Mouse (Mus musculus): ENCODE data around the gene Vps26b. TPM values are rescaled to one million over a fixed set of nuclear protein-coding genes. Genes with fewer than 3 reads are reported as not detected.
A peak's percentile ranks its signal among the peaks of the same experiment; 100 is the strongest.

Gene Vps26b
- total RNA-seq (2017): 29.7 to 54.2 TPM (median 35.5 TPM) in 3 replicates

- ATAC-seq (replicated peaks; ENCODE audit: insufficient number of reproducible peaks, low FRiP score, low TSS enrichment, poor library complexity, severe bottlenecking): peak; percentile 91
These were observed at the start of gene Vps26b, which contains the start of gene Ncapd3 for GRCm38 (mm10) chr9:27029828-27030762. Gene Vps26b (minus strand): TSS chr9:27030065. Gene Ncapd3 (plus strand): TSS chr9:27030175.

DNA sequence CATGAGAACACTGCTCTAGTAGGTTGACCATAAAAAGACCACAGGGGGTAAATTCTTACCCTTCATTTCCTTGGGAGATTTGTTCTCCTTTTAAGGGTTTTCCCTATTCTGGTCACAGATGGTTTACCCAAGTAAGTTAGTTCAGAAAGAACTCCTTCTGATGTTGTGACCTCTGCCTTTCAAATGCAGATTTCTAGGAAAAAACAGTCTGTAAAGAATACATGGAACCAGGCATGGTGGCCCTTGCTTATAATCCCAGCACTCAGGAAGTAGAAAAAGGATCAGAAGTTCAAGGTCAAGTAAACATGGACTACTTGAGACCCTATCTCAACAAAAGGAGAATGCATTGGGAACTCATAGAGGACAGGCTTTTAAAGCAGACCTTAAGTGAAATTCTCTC, 45.9 kb upstream of the Vps26b start:
- no peak for ATAC-seq (replicated peaks; ENCODE audit: insufficient number of reproducible peaks, low FRiP score, low TSS enrichment, poor library complexity, severe bottlenecking)

DNA sequence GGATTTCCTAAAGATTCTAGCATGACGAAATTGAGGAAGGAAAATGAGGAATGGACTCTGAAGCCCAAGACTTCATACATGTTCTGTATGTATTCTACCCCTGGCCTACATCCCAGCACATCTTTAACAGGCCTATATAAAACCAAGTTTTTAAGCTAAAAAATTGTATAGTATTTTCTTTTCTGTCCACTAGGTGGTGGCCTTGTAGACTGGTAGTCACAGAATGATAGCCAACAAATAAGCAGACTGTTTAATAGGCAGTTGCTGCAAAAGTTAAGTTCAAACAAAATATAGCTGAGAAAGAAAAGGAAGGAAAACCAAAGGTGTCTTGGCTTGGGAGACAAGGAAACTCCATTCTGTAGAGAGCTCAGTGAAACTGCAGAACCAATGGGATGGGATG, 44.8 kb upstream of the Vps26b start:
- no peak for ATAC-seq (replicated peaks; ENCODE audit: insufficient number of reproducible peaks, low FRiP score, low TSS enrichment, poor library complexity, severe bottlenecking)

DNA sequence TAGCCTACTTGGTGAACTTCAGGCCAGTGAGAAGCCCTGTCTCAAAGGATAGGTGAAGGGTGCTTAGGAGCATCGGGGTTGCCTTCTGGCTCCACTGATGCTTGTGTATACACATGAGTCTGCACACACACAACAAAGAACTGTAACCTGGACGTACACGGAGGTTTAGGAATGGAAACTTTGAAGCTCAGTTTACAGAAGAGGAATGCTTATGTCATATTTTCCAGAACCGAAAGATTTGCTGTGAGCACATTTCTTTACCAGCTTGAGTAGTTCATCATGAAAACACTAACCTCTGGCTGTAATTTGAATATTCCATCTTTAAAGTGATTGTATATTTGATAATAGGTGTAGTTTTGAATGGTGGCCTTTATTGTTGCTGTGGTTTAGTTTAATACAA, 41.0 kb upstream of the Vps26b start:
- ATAC-seq (replicated peaks; ENCODE audit: insufficient number of reproducible peaks, low FRiP score, low TSS enrichment, poor library complexity, severe bottlenecking): no peak

DNA sequence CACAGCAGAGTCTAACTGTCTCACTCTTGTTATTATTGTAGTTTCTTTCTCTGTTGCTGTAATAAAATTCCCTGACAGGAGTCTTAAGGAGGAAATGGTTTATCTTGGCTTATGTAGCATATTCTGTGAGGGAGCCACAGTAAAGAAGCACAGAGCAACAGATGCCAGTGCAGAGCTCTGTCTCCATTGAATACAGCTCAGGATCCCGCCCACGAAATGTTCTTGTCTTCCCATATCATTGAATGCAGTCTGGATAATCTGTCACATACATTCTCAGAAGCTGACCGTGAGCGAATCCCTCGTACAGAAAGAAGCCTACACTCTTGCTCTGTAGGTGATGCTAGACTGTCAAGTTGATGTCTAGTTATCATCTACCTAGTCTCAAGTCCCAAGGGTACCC, 28.5 kb upstream of the Vps26b start:
- no peak for ATAC-seq (replicated peaks; ENCODE audit: insufficient number of reproducible peaks, low FRiP score, low TSS enrichment, poor library complexity, severe bottlenecking)

- ATAC-seq (replicated peaks; ENCODE audit: insufficient number of reproducible peaks, low FRiP score, low TSS enrichment, poor library complexity, severe bottlenecking): no peak
These were observed 19.6 kb upstream of the Vps26b start for GRCm38 (mm10) chr9:27049492-27049891.

DNA sequence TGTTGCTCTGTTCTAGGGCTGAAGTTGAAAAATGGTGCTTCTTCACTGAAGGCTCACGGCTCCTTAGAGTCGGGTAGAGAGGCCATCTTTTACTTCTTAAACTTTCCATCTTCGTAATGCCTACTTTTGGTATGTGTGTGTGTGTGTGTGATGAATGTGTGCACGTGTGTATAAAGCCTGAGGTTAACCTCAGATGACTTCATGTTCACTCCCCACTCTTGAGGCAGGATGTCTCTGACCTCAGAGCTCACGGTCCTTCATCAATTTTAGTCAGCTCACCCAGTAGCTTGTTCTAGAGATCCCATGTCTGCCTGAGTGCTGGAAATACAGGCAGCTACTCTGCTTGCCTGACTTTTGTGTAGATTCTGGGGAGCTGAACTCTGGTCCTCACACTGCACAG, 14.0 kb upstream of the Vps26b start:
- no peak for ATAC-seq (replicated peaks; ENCODE audit: insufficient number of reproducible peaks, low FRiP score, low TSS enrichment, poor library complexity, severe bottlenecking)

GRCm38 (mm10) chr9:27030763-27031100, 867 bp upstream of the Vps26b start:
- no peak for ATAC-seq (replicated peaks; ENCODE audit: insufficient number of reproducible peaks, low FRiP score, low TSS enrichment, poor library complexity, severe bottlenecking)

DNA sequence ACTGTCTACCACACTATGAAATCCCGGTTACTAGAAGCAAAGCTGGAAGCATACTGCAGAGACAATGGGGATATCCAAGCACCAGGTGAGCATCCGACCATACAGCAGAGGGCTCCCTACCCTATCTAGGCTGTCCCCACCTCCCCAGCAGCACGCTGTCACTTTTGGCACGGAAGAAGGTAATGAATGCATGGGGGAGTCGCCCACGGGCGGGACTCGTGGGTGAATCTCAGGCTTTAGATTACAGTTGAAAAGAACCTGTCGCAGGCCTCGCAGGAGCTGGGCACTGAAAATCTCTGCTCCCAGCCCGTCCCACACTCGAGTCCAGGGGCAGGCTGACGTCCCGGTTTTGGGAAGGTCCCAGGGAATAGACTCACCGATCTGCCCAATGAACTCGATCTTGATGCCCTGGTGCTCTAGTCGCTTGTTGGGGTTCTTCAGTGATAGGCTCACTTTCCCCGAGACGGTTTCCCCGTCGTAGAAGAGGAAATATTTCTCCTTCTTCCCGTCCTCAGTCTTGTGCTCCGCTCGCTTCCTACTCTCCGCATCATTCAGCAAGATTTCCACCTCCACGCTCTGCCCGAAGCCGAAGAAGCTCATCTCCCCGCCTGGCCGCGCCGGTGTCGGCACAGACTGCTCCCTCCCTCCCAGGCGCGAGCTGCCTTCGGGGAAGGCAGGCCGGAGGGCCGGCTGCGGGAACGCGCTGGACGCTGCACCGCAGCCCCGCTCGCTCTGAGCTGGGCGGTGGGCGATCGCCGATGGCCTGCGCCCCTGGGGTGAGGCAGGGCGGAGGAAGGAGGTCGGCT, 640 bp downstream of the Vps26b start:
- no peak for ATAC-seq (replicated peaks; ENCODE audit: insufficient number of reproducible peaks, low FRiP score, low TSS enrichment, poor library complexity, severe bottlenecking)

- ATAC-seq (replicated peaks; ENCODE audit: insufficient number of reproducible peaks, low FRiP score, low TSS enrichment, poor library complexity, severe bottlenecking): 0 out of 2 replicates have a peak, but pooled peaks have one; percentile 32
These were observed 3.2 kb downstream of the Vps26b start for GRCm38 (mm10) chr9:27026708-27027107.

DNA sequence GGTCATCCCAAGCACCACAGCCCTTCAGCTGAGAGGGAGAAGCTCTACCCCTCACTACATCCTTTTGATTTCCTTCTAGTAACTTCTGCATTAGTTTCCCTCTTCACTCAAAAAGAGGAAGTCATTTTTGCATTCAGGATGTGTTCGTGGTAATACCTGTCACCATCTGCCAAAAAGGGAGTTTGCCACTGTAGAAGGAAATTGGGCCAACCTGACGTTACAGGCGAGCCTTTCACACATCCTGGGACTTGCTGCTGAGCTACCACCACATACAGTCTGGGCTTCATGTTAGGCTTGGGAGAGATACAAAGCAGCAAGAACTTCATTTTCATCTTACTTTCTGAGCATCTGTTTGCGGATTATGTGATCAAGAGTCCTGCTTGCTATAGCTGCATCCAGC, 6.2 kb downstream of the Vps26b start:
- ATAC-seq (replicated peaks; ENCODE audit: insufficient number of reproducible peaks, low FRiP score, low TSS enrichment, poor library complexity, severe bottlenecking): 0 out of 2 replicates have a peak, but pooled peaks have one; percentile 34

- no peak for ATAC-seq (replicated peaks; ENCODE audit: insufficient number of reproducible peaks, low FRiP score, low TSS enrichment, poor library complexity, severe bottlenecking)
These were observed 10.9 kb downstream of the Vps26b start for GRCm38 (mm10) chr9:27018961-27019360.

- no peak for ATAC-seq (replicated peaks; ENCODE audit: insufficient number of reproducible peaks, low FRiP score, low TSS enrichment, poor library complexity, severe bottlenecking)
These were observed 18.3 kb downstream of the Vps26b start for GRCm38 (mm10) chr9:27011572-27011971.

DNA sequence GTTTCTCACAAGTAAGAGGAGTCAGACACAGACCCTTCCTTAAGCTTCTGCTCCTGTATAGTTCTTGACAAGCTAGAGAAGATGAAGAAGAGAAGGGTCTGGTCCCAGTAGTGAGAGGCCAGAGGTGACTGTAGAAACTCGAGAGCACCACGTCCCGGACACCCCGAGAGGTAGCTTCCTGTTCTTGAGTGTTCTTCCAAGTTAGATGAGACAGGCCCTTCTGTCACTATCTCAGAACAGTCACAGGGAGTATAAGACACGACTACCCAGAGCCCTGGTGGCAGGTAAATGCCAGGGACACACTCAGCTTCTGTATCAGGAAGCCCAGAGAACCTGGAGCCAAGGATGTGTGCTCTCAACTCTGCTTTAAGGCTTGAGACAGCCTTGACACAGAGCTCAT, 20.6 kb downstream of the Vps26b start:
- no peak for ATAC-seq (replicated peaks; ENCODE audit: insufficient number of reproducible peaks, low FRiP score, low TSS enrichment, poor library complexity, severe bottlenecking)

DNA sequence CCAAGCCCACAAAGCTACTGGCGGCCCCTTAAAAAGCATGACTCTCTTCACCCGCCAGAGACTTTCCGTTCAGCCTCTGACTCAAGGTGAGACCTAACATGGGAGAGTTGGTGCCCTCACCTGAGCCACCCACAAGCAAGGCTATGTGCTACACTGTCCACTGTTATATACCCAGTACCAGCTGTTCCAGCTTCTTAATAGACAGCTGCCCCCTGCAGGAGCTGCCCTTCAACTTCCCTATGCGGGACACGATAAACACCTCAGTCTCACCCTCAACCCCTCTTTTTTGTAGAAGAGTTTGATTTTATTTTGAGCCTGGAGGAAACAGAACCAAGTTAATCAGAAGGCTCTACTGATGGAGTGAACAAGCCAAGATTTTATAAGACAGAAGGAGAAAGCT, 23.0 kb downstream of the Vps26b start:
- no peak for ATAC-seq (replicated peaks; ENCODE audit: insufficient number of reproducible peaks, low FRiP score, low TSS enrichment, poor library complexity, severe bottlenecking)

DNA sequence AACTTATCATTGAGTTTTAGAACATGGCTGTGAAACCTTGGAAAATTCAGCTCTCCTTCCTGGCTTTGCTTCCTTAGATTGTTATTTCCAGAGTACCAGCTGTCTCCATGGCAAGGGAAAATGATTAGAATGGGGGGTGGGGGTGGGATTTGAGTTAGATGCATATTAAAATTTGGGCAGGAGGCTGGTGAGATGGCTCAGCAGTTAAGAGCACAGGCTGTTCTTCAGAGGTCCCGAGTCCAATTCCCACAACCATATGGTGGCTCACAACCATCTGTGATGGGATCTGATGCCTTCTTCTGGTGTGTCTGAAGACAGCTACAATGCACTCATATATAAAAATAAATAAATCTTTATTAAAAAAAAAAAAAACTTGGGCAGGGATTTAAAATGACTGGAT, 23.9 kb downstream of the Vps26b start:
- no peak for ATAC-seq (replicated peaks; ENCODE audit: insufficient number of reproducible peaks, low FRiP score, low TSS enrichment, poor library complexity, severe bottlenecking)

- ATAC-seq (replicated peaks; ENCODE audit: insufficient number of reproducible peaks, low FRiP score, low TSS enrichment, poor library complexity, severe bottlenecking): no peak
These were observed 24.6 kb downstream of the Vps26b start for GRCm38 (mm10) chr9:27005231-27005630.

GRCm38 (mm10) chr9:26999461-27000395, 30.1 kb downstream of the Vps26b start, which contains the start of the genes Acad8 and Thyn1:
Gene Acad8 (minus strand): TSS chr9:26999566.
Gene Thyn1 (plus strand): TSS chr9:26999710.
- peak; percentile 97 for ATAC-seq (replicated peaks; ENCODE audit: insufficient number of reproducible peaks, low FRiP score, low TSS enrichment, poor library complexity, severe bottlenecking)

Measured in monocyte, adult 5-6 weeks (primary cell).